Mouse (Mus musculus) bone marrow, adult 2 months (tissue): Measurements from ENCODE around the gene Kdf1. TPM values are rescaled to one million over a fixed set of nuclear protein-coding genes. Genes with fewer than 3 reads are reported as not detected.

Experiments
- H3K27ac ChIP-seq: fragments of 200-500 bp; 2 replicates; pipeline ENCODE4 v1.5.1; 2012; ENCODE audit warnings: low read depth, mild to moderate bottlenecking, control low read depth, inconsistent platforms, low read length; ENCODE audit not compliant: control insufficient read depth, poor library complexity, insufficient read depth
- H3K4me1 ChIP-seq: fragments of 200-500 bp; 2 replicates; pipeline ENCODE4 v1.6.1; 2011; ENCODE audit warnings: low read length; ENCODE audit not compliant: control insufficient read depth, insufficient read depth
- H3K4me3 ChIP-seq: fragments of 200-500 bp; replicated peaks from 2 replicates; pipeline ENCODE3; 2011; ENCODE audit warnings: mild to moderate bottlenecking, low read depth, low read length, control low read depth; ENCODE audit not compliant: control insufficient read depth
- CTCF ChIP-seq: fragments of 200-500 bp; IDR thresholded peaks from 2 replicates; pipeline ENCODE4 v1.5.1; 2011; ENCODE audit warnings: low read length, control low read depth; ENCODE audit not compliant: control insufficient read depth, insufficient read depth
- POLR2A ChIP-seq: fragments of 200-500 bp; IDR thresholded peaks from 2 replicates; pipeline ENCODE4 v1.6.1; 2011; ENCODE audit warnings: low read depth, mild to moderate bottlenecking, control low read depth, low read length, borderline replicate concordance; ENCODE audit not compliant: control insufficient read depth
- WGBS: fragments of 180-500 bp; shearing (Covaris S2); methylation state at CpG from one replicate; pipeline ENCODE4 v1.1.7; 2018; 5-methylcytosine and 5-hydroxymethylcytosine counted together
- polyA plus RNA-seq: library from polyadenylated mRNA; stranded (reverse); fragments of >200 nt; gene quantifications from 2 replicates; pipeline ENCODE4 v1.2.4, GENCODE M21; 2011; ENCODE audit warnings: low replicate concordance; ENCODE audit not compliant: missing spikeins, insufficient read depth, insufficient read length

Gene Kdf1
- polyA plus RNA-seq, 1 experiment, result 1.2 TPM

GRCm38 (mm10) chr4:133536081-133536480 is 17.3 kb downstream of the Kdf1 start:
- no peak overlapping the region for H3K4me3 ChIP-seq

GRCm38 (mm10) chr4:133536652-133537051 is 17.9 kb downstream of the Kdf1 start:
- H3K4me3 ChIP-seq, result no peak overlapping the region
- 87% methylated on average over 5 of the region's 5 CpGs for WGBS

More at GRCm38 (mm10) chr4:133536081-133536480, 17.3 kb downstream of the Kdf1 start:
- no peak for TF ChIP-seq POLR2A
- Histone ChIP-seq H3K27ac (no peak overlapping the region), H3K4me1 (no peaks in the 10 kb centered on the region)
- WGBS, result 73% methylated on average over 3 of the region's 3 CpGs

GRCm38 (mm10) chr4:133545272-133546231 is 26.8 kb downstream of the Kdf1 start, which contains the start of gene Nudc:
Gene Nudc, minus strand, starts transcription at chr4:133545996.
- no peak for TF ChIP-seq CTCF
- TF ChIP-seq POLR2A, result peak; percentile 79; the same call in 1 of the 2 replicates
- under 1% methylated on average over 77 of the region's 77 CpGs for WGBS
- Histone ChIP-seq H3K27ac (peak within 1 kb of the TSS; percentile 44; the same call in 1 of the 2 replicates), H3K4me1 (no peaks in the 10 kb centered on the region), H3K4me3 (peak within 1 kb of the TSS; percentile 80)

More at GRCm38 (mm10) chr4:133536652-133537051, 17.9 kb downstream of the Kdf1 start:
- Histone ChIP-seq H3K27ac (no peak overlapping the region), H3K4me1 (no peaks in the 10 kb centered on the region)
- TF ChIP-seq POLR2A (no peak), CTCF (no peak)

- H3K4me1 ChIP-seq, result no peaks in the 10 kb centered on the region
- TF ChIP-seq CTCF, result no peak
- no peak for TF ChIP-seq POLR2A
- no peak overlapping the region for H3K4me3 ChIP-seq
- H3K27ac ChIP-seq, result no peak overlapping the region
- WGBS, result 71% methylated on average over 1 of the region's 1 CpGs
Observed at GRCm38 (mm10) chr4:133552029-133552428, 33.3 kb downstream of the Kdf1 start.

GRCm38 (mm10) chr4:133552768-133553447 is 34.1 kb downstream of the Kdf1 start, which contains the start of gene Nr0b2:
Gene Nr0b2, plus strand, starts transcription at chr4:133553376.
- Histone ChIP-seq H3K27ac (no peak within 1 kb of the TSS), H3K4me1 (no peaks in the 10 kb centered on the region), H3K4me3 (no peak within 1 kb of the TSS)
- 47% methylated on average over 10 of the region's 10 CpGs for WGBS
- no peak for TF ChIP-seq CTCF
- TF ChIP-seq POLR2A, result no peak

GRCm38 (mm10) chr4:133553448-133554330 is 34.9 kb downstream of the Kdf1 start:
- Histone ChIP-seq H3K4me3 (no peak overlapping the region), H3K27ac (no peak overlapping the region), H3K4me1 (no peaks in the 10 kb centered on the region)
- TF ChIP-seq POLR2A (no peak), CTCF (no peak)
- 32% methylated on average over 19 of the region's 19 CpGs for WGBS

- no peaks in the 10 kb centered on the region; the same call in 1 of the 2 replicates for H3K4me1 ChIP-seq
- H3K4me3 ChIP-seq, result no peak overlapping the region
- no peak overlapping the region for H3K27ac ChIP-seq
- 78% methylated on average over 10 of the region's 10 CpGs for WGBS
- no peak for TF ChIP-seq POLR2A
- no peak for TF ChIP-seq CTCF
Observed at GRCm38 (mm10) chr4:133557041-133557717, 38.4 kb downstream of the Kdf1 start.
